Mouse (Mus musculus): ENCODE measurements around the gene Trappc6b.

- peak; percentile 95 for TF ChIP-seq POLR2A (IDR thresholded peaks at IDR 0.05; ENCODE audit: borderline replicate concordance, control insufficient read depth, low read depth, low read length)
- TF ChIP-seq CTCF (IDR thresholded peaks at IDR 0.05; ENCODE audit: control insufficient read depth, insufficient read depth, low read length) = no peak
These were observed 48.0 kb downstream of the Trappc6b start, which contains the start of gene Gemin2 for GRCm38 (mm10) chr12:59013234-59013633.

Data from bone marrow, adult 2 months (tissue).